12 mouse cellular contexts compared by ENCODE assay signal in genomic region chr8:46943337-46943736, GRCm38 (mm10).
"Had no signal": no experiment of that assay in that cellular context is flagged by ENCODE, and none has a peak within 500 bp of the region (broad histone marks: within the 10 kb centered on the region; RNA-seq: fewer than 3 reads in every experiment).

No protein-coding gene starts in this region.

- DNase-seq: kidney, adult 2 months; kidney, postnatal 36 days; left cerebral cortex, postnatal 4 days; lung, adult 18-20 months; right cerebral cortex, postnatal 4 days; thymus, postnatal 4 days had no signal

- H3K27me3 ChIP-seq: limb, embryonic 13.5 days; midbrain, embryonic 12.5 days; neural tube, embryonic 15.5 days had no signal

- H3K9me3 ChIP-seq: neural tube, embryonic 15.5 days had no signal

- H3K27ac ChIP-seq: layer of hippocampus, adult 2 months; limb, embryonic 13.5 days; liver, embryonic 14.5 days; midbrain, embryonic 12.5 days; neural tube, embryonic 15.5 days had no signal

- H3K4me1 ChIP-seq: midbrain, embryonic 12.5 days had no signal

- H3K4me2 ChIP-seq: limb, embryonic 13.5 days; midbrain, embryonic 12.5 days; neural tube, embryonic 15.5 days had no signal

- H3K9ac ChIP-seq: limb, embryonic 13.5 days; liver, embryonic 14.5 days; midbrain, embryonic 12.5 days; neural tube, embryonic 15.5 days had no signal

- H3K36me3 ChIP-seq: limb, embryonic 13.5 days; midbrain, embryonic 12.5 days; neural tube, embryonic 15.5 days had no signal

- ATAC-seq: midbrain, embryonic 16.5 days had no signal

- H3K4me3 ChIP-seq: layer of hippocampus, adult 2 months; limb, embryonic 13.5 days; midbrain, embryonic 12.5 days; neural tube, embryonic 15.5 days had no signal
